Mouse (Mus musculus): ENCODE results near the gene Arhgap5.

The Arhgap5 gene

DNA sequence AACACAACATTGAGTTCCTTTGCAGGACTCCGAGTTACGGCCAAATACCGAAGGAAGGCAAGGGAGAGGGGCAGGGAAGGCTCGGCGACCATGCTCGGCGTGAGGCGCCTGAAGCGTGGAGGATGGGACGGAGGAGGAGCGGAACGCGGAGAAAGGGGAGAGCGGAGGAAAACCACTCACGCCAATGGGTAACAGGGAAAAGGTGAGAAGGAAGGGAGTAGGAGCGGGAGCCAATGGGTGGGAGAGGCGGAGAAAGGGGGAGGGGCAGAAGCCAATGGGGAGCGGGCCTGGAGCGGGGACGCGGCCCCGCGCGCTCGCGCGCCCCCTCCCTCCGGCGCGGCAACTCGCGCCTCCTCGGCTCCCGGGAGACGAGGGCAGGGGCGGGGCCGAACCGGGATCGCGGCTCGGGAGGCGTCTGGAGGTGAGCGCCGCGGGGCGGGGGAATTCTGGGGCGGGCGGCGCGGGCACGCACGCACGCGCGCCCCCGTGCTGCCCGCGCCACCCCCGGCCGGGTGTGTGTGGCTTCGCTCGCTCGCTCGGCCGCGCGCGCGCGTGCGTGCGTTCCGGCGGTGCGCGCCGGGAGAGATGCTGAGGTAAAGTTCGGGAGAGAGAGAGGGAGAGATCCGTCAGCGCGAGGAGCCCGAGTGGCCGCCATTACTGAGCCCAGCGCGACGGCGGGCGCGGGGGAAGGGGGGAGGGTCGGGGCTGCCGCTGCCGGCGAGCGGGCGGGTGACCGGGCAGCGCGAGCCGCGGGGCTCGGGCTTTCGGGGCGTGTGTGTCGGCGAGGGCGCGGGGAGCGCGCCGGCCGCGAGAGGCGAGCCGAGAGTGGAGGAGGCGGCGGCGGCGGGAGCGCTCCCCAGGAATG is at the start of gene Arhgap5:
Gene Arhgap5 (plus strand): TSS at position 517 of the 865 bp plus-strand sequence.
- DNase-seq (ENCODE audit: low spot score in 2 of 2), result peak; percentile 61 to 63

DNA sequence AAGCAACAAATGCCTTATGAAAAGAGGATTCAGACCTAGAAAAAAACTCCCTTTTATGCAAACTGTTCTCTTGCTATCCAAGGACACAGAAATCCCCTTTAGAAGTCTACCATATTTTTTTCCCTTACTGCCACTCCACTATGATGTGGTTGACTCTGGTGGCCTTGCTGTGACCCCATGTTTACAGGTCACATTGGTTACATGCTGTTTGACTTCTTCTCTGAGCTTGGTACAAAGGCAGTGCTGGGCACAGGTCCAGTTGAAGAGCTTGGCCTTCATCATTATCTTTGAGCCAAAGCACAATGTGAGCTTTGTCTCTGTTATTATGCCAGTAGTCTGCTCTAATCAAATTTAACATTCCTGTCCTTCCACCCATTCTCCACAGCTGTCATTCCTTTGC is 39.2 kb upstream of the Arhgap5 start:
- no peak for DNase-seq (ENCODE audit: low spot score in 2 of 2)

GRCm38 (mm10) chr12:52471621-52472020 is 32.2 kb upstream of the Arhgap5 start:
- no peak for DNase-seq (ENCODE audit: low spot score in 2 of 2)

- DNase-seq (ENCODE audit: low spot score in 2 of 2), result no peak
Observed at GRCm38 (mm10) chr12:52473988-52474968, 29.5 kb upstream of the Arhgap5 start.

- no peak for DNase-seq (ENCODE audit: low spot score in 2 of 2)
Observed at GRCm38 (mm10) chr12:52476036-52476435, 27.7 kb upstream of the Arhgap5 start.

DNA sequence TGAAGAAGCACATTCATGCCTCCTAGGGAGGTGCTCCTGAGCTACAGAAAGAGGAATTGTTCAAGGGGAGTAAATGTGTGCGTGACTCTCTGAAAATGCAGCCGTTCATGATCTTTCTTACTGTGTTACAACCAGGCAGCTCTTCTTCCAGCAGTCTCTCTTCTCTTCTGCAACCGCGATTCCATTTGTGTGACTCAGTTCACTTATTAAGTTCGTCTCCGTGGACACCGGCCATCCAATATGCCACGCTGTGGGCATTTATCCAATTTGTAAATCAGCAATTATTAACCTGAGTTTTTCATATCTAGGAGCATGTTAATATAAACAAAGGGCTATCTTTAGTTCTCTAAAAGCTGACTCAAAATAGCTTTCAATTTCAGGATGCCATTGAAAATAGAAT is 25.2 kb upstream of the Arhgap5 start:
- DNase-seq (ENCODE audit: low spot score in 2 of 2), result no peak

DNA sequence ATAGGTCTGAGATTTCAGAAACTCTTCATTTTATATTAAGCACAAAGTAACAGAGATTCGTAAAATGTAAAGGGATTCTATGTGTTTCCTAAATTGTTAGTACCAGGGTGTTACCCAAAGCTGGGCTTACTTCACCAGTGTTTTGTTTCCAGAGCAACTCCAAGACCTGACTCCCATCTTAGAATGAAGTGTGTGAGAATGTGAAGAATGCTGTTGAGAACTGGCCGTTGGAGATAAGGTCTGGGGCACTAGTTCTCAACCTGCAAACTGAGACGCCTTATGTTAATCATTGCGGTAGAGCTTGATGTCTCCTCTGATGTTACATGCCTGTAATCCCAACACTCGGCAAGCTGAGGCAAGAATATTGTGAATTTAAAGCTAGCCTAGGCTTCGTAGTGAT is 24.4 kb upstream of the Arhgap5 start:
- no peak for DNase-seq (ENCODE audit: low spot score in 2 of 2)

- DNase-seq (ENCODE audit: low spot score in 2 of 2), result peak in 1 of 2 experiments; percentile 4
Observed at GRCm38 (mm10) chr12:52480851-52481250, 22.9 kb upstream of the Arhgap5 start.

GRCm38 (mm10) chr12:52481969-52482550 is 21.7 kb upstream of the Arhgap5 start:
- DNase-seq (ENCODE audit: low spot score in 2 of 2), result peak in 1 of 2 experiments; percentile 10

- DNase-seq (ENCODE audit: low spot score in 2 of 2), result no peak
Observed at GRCm38 (mm10) chr12:52483219-52483618, 20.6 kb upstream of the Arhgap5 start.

GRCm38 (mm10) chr12:52488266-52488975 is 15.4 kb upstream of the Arhgap5 start:
- no peak for DNase-seq (ENCODE audit: low spot score in 2 of 2)

DNA sequence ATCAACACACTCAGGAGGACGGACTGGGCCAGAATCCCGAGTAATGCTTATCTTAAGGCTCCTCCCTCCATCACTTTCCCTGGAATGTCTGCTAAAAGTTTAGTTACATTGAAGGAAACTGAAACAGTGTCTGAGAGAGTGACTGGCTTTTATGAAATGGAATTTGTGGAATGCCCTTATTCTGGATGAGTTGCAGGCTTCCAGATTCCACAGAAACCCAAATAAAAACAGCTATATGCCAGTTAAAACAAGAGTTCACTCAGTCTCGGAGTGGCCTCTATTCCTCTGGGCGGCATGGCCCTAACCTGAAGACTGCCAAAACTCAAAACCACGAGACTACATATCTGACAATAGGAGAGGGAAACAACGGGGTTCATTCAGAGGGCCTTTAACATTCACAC is 10.5 kb upstream of the Arhgap5 start:
- DNase-seq (ENCODE audit: low spot score in 2 of 2), result no peak

- DNase-seq (ENCODE audit: low spot score in 2 of 2), result no peak
Observed at GRCm38 (mm10) chr12:52497209-52497608, 6.6 kb upstream of the Arhgap5 start.

- peak; percentile 14 to 35 for DNase-seq (ENCODE audit: low spot score in 2 of 2)
Observed at GRCm38 (mm10) chr12:52500915-52501833, 2.6 kb upstream of the Arhgap5 start.

DNA sequence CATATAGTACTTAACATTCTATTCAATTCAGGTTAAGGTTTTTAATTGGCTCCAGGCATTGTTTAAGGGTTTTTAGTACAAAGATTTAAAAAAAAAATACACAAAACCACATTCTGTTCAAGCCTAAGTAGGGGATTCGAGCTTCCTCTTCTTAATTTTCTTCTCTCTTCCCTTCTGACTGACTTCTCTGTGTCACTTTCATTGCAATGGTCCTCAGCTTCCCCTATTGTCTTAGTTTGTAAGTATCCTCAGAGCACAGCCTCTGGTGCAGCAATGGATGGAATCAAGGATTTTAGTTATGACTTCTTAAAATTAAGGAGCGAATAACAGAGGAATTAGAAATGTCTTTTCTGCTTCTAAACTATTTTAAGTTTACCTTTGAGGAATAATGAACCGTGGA is 1.6 kb upstream of the Arhgap5 start:
- no peak for DNase-seq (ENCODE audit: low spot score in 2 of 2)

DNA sequence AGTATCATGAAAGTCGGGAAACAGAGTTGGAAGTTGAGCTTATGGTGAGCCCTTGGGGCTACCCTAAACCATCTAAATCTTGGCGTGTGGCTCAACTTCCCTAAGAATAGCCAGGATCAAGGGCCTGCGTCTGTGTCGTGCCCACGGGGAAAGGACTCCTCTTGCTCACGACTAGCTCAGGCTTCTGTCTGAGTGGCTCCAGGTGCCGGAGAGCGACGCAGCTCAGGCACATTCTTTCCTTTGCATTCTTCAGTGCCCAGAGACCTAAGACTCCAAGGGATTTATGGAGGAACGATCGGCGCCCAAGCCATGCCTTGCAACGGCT is 679 bp upstream of the Arhgap5 start:
- DNase-seq (ENCODE audit: low spot score in 2 of 2), result no peak

DNA sequence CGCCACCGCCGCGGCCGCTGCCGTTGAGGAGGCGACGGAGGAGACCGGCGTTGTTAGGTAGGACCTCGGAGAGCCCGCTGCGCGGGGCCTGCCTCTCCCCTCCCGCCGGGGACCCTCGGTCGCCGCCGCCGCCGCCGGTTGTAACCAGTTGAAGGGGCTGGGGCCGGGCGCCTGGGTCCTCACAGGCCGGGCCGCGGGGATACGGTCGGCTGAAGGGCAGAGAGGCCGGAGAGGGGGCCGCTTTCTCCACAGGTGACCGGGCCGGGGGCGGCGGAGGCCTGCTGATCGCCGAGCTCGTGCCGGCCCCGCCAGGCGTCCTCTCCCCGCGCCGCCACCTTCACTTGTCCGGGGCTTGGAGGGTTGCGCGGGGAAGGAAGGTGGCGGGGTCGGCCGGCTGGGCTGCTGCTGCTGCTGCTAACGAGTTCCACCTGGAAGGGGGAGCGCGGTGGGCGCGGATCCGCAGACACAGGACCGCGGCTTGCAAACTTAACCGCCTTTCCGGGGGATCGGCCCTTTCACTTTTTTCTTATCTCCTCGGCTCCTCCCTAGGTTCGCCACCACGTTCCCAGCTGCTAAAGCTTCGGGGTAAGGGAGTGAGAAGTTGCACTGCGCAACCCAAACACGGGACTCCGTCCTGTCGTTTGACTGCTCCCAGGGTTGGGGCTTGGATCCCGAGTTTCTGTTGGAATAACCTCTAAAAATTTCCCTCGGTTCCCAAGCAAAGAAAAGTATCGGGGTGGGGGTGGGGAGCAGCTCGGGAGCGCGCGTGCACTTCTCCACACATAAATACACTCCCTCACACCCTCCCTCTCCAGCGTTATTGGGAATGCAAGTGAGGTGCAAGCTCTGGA is 784 bp downstream of the Arhgap5 start:
- peak in 1 of 2 experiments; percentile 8 for DNase-seq (ENCODE audit: low spot score in 2 of 2)

DNA sequence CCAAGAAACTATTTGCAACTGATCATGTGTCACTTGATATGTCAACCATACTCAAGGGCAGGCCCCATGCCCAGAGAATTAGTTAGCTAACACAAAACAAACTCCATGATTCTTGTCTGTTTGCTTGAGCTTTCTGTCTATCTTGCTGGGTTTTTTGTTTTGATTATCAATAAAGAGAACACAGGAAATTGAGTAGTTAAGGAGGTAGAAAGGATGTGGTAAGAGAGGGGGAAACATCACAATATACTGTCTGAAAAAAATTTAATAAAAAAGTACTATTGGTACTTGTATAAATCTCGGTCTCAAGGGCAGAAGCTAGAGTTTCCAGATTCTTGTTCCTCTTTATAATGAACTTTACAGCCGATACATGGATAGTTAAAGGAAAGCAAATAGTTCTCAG is 20.9 kb downstream of the Arhgap5 start:
- no peak for DNase-seq (ENCODE audit: low spot score in 2 of 2)

- no peak for DNase-seq (ENCODE audit: low spot score in 2 of 2)
Observed at GRCm38 (mm10) chr12:52525486-52525885, 21.7 kb downstream of the Arhgap5 start.

Data from spleen, postnatal 36 days (tissue).